Mouse (Mus musculus) skeletal muscle tissue, adult 2 months (tissue): Measurements from ENCODE around the gene Zfp773.
"Not testable (repeated sequence)": the region's sequence is repeated elsewhere in the genome, so short reads cannot be mapped to it uniquely, and the experiment has no call there.

Source experiments
- DNase-seq: peaks from one replicate; pipeline ENCODE4 v3.0.0-alpha.2; 2012; ENCODE audit warnings: low read depth, low spot score

The Zfp773 gene

DNA sequence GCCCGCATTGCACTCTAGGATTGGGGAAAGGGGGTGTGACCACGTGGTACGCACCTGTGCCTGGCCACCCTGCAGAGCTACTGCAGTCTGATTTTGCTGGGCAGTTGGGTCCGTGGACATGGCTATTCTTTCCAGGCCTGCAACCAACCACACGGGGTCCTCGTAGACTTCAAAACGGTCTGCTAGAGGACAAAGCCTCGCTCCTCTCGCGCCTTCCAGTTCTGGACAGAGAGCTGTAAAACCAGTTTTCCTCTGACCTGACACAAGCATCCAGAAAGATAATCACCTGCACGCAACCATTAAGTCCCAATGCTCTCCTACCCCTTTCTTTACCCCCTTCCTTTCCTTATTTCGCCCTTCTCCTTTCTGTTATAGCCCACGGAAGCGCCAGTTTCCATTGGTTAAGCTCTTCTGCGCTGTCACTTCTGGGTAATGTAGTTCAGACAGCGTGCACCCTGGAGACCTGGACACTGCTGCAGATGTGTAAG is at the start of gene Zfp773:
Zfp773 (minus strand) TSS at position 377 of the 488 bp plus-strand sequence.
- DNase-seq: peak; percentile 11

DNA sequence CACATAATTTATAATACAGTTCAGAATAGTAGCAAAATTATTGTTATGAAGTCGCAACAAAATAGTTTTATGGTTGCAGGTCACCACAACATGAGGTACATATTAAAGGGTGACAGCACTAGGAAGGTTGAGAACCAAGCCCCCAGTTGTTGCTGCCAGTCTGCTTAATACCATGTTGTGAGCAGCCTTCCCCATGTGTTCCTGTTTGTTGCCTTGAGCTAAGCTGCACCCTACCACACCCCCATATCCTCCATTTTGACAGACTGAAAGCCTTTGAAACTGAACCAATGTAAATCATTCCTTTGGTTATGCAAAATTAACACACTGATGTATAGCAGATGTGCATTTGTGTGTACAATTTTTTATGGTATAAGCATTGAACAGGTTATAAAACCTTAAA is 49.3 kb upstream of the Zfp773 start:
- DNase-seq: no peak

DNA sequence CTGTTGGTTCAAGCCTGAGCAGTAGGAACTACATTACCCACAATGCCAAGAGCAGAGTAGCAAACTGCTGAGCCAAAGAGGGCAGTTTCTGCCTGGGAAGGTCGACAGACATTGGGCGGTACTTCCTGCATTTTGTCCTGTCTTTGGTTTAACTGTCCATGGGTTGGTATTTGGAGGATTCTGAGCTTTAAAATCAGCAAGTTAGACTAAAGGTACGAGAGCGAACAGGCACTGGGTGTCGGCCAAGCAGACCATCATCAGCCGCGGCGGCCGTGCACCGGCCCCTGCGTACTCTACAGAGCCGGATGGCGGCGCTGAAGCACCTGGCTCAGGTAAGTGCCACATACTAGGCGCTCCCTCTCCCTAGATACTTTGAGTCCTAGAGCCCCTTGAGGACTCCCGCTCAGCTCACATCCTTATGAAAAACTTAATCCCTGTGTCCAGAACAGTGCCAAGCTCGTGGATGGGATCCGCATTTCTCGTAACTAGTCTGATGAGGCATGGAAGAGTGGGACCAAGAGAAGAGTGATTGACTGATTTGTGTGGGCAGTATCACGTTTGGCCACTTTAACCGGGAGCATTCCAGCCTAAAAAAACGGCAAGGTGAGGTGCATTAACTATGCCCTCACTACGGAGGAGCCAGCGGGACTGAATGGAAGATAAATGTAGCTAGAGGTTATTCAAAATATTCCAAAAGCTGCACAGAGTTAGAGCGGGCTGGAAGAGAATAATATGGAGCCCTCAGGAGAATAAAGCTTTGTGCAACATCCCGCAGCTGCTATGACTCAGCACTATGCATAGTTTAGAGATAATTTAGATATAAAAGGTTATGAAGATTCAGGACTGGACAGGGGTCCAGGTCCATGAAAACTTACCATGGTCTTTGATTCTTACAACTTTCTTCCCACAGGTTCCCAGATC is 34.9 kb upstream of the Zfp773 start, which contains the start of gene Zfp418:
Zfp418 (plus strand) TSS at position 104 of the 921 bp plus-strand sequence.
- peak; percentile 61 for DNase-seq

DNA sequence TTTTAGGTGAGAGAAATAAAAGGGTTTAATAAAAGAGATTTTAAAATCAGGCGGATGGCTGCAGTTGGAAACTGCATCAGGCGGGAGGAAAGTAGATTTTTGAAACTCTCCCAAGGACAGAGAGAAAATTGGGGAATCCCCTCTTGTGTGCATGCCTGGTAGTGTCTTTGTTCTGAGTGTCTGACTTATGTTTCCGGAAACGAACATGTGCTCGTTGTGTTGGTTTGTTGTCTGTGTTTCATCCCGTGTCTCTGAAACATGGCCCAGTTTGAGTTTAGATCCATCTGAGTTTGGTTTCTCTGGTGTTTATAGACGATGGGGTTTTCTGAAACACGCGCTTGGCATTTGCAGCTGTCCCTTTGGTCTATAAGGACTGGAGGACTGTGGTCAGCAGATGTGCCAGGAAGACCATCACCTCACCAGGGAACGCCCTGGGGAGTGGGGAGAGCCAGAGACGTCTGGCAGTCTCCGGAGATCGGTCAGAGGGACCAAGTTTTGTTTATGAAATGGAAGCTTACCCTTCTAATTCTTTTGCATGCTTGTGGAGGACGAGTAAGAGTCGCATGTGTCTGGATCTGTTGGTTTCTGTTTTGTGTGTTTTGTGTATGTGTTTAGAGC is 9.5 kb upstream of the Zfp773 start:
- no peak for DNase-seq

DNA sequence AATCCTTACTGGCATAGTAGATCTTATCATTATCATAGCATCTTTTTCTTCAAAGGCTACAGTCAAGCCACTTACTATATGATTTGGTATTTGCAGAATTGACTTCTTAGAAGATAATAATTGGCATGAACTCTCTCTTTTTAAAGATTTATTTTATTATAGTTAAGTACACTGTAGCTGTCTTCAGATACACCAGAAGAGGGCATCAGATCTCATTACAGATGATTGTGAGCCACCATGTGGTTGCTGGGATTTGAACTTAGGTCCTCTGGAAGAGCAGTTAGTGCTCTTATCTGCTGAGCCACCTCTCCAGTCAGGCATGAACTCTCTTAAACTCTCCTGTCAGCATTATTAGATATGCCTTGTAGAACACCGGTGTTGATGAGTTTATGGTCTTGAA is 7.7 kb upstream of the Zfp773 start:
- DNase-seq: no peak

DNA sequence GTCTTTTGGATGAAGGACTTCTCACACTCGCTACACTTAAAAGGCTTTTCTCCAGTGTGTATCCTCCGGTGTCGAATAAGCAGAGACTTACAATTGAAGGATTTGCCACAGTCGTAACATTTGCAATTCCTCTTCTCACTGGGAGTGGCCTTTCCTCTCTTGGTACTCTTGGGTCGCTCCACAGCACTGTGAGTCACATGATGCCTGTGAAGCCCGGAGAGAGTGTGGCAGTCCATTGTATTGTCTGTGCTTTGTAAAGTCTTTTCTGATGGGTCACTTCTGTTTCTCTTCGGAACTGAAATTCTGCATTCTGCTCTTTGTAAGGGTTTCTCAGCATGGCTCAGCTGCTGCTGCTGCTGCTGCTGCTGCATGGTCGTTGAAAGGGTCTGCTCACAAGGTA is 3.8 kb downstream of the Zfp773 start:
- no peak for DNase-seq

DNA sequence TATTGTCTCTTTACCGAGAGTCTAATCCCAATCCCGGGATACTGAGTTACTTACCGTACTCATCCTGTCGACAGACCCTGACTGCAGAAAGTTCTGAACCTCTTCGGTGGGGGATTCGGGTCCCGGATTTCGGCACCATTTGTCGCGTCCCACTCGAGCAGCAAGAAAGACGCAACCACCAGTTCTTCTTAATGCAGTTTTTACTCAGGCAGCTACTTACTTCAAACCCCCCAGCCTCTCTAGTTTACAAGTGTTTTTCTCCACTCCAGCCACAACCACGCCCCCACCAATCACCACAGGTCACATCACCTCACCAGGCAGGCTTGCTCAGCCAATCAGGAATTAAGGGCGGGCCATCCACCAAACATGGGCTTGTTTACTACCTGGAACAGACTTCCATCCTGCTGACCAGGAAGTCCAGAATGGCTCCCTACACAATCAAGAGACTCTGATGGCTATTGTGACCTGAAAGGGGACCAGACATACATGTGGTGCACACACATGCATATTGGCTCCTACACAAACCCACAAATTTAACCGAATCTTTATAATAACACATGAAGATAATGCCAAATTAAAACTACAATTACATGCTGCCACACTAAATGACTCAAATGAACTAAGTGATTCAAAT is 5.9 kb downstream of the Zfp773 start:
- DNase-seq: not testable (repeated sequence)

DNA sequence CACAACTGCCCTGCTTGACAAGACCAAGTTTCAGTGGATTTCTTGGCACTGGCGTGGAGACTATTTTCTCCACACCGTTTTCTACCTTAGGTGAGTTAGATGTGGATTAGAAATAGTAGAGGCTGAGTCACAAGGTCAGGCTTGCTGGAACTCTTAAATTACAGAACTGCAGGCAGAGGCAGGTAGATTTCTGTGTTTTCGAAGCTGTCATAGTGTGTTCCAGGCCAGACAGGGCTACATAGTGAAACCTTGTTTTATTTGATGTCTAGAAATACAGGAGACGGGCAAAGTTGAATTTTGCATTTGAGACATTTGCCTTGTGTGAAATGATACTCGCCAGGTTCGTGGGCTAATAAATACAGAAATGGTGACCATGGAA is 15.0 kb downstream of the Zfp773 start:
- DNase-seq: no peak

DNA sequence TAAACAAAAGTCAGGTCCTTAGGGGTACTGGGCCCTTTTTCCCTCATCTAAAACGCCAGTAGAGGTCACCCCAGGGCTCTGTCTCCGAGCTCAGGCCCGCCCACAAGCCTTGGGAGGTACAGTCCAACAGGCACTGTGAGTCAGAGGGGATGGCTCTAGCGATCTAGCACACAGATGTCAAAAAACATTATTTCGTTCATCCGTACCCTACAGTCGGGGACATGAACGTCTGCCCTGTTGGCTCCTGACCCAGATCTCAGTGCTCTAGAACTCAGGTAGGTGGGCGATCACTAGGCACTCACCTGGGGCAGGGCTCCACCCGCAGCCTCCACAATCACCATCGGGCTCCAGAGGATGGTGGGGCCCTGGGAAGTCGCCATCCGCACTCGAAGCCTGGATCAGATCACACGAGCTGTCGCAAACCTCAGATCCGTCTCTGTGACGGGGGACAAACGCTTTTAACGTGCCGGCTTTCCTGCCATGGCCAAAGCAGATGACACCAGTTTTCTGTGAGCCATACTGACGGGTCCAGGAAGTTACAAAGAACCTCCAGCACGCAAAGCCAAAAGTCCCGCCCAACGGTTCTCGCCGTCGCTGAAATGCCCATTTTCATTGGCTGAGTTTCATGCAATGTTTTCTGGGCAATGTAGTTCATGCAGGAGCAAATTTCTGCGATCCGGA is 15.5 kb downstream of the Zfp773 start, which contains the start of gene Zfp954:
Zfp954 (minus strand) TSS at position 568 of the 681 bp plus-strand sequence.
- peak; percentile 72 for DNase-seq

DNA sequence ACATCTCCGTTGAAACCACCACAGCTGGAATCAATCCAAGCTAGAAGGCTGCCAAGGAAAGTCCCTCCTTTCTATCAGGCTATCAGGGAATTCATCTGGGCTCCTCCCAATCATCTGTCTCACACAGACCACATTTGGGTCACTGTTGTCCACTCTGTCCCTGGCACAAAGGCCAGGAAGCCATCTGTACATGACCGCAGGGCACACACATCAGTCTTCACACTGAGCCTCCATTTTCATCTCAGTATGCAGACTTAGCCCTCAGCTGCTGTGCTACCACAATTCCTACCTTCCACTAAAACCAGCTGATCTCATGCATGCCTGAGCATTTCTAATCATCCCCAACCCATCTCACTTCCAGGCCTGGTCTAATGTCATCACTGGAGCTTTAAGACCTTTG is 18.1 kb downstream of the Zfp773 start:
- DNase-seq: no peak

DNA sequence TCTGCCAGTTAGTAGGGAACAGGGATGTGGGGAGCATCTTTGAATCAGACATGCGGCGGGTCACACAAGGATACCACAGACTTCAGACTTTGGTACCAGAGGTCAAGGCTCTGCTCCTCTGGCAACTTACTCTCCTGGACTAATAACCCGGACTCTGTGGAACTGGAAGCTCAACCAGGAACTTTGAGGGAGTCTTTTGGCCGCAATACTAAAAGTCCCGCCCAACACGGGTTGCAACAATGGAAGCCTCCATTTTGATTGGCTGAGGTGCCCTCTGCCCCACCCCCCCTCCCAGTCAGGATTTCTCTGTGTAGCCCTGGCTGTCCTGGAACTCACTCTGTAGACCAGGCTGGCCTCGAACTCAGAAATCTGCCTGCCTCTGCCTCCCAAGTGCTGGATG is 28.1 kb downstream of the Zfp773 start:
- DNase-seq: no peak
